Mouse (Mus musculus) lung, adult 2 months (tissue): ENCODE results near the gene Ttc16.

Source experiments
- CTCF ChIP-seq: fragments of 200-500 bp; IDR thresholded peaks from 2 replicates; pipeline ENCODE4 v1.5.1; 2011; ENCODE audit warnings: mild to moderate bottlenecking, low read length, control low read depth; ENCODE audit not compliant: insufficient read depth
- POLR2A ChIP-seq: fragments of 200-500 bp; IDR thresholded peaks from 2 replicates; pipeline ENCODE4 v1.6.1; 2011; ENCODE audit warnings: low read depth, mild to moderate bottlenecking, control low read depth, low read length, borderline replicate concordance; ENCODE audit errors: extremely low read depth

- TF ChIP-seq POLR2A, result no peak
- TF ChIP-seq CTCF, result no peak
Measured at GRCm38 (mm10) chr2:32798251-32798962, 23.0 kb upstream of the Ttc16 start.
